Mouse (Mus musculus): ENCODE results near the gene Spag16.
"Not testable (repeated sequence)": the region's sequence is repeated elsewhere in the genome, so short reads cannot be mapped to it uniquely, and the experiment has no call there.

Spag16 gene

GRCm38 (mm10) chr1:69826806-69827703, at the start of gene Spag16:
Gene Spag16, plus strand, starts transcription at chr1:69826970.
- no peak for DNase-seq

- peak; percentile 69 for DNase-seq
Measured at GRCm38 (mm10) chr1:69785129-69785528, 41.6 kb upstream of the Spag16 start.

GRCm38 (mm10) chr1:69786716-69787115, 40.1 kb upstream of the Spag16 start:
- DNase-seq = no peak

GRCm38 (mm10) chr1:69787379-69787778, 39.4 kb upstream of the Spag16 start:
- no peak for DNase-seq

- DNase-seq = peak; percentile 65
Measured at GRCm38 (mm10) chr1:69790337-69791250, 36.2 kb upstream of the Spag16 start.

- no peak for DNase-seq
Measured at GRCm38 (mm10) chr1:69798948-69799565, 27.7 kb upstream of the Spag16 start.

GRCm38 (mm10) chr1:69810161-69810560, 16.6 kb upstream of the Spag16 start:
- no peak for DNase-seq

- DNase-seq = not testable (repeated sequence)
Measured at GRCm38 (mm10) chr1:69825635-69826034, 1.1 kb upstream of the Spag16 start.

GRCm38 (mm10) chr1:69828872-69829479, 2.2 kb downstream of the Spag16 start:
- peak; percentile 12 for DNase-seq

GRCm38 (mm10) chr1:69830586-69830985, 3.8 kb downstream of the Spag16 start:
- DNase-seq = no peak

- DNase-seq = no peak
Measured at GRCm38 (mm10) chr1:69831002-69831401, 4.2 kb downstream of the Spag16 start.

- not testable (repeated sequence) for DNase-seq
Measured at GRCm38 (mm10) chr1:69833476-69833875, 6.7 kb downstream of the Spag16 start.

- no peak for DNase-seq
Measured at GRCm38 (mm10) chr1:69853436-69853835, 26.7 kb downstream of the Spag16 start.

GRCm38 (mm10) chr1:69867776-69868175, 41.0 kb downstream of the Spag16 start:
- no peak for DNase-seq

GRCm38 (mm10) chr1:69956606-69957005, 129.8 kb downstream of the Spag16 start:
- no peak for DNase-seq

- DNase-seq = no peak
Measured at GRCm38 (mm10) chr1:69996874-69997273, 170.1 kb downstream of the Spag16 start.

GRCm38 (mm10) chr1:70012991-70013390, 186.2 kb downstream of the Spag16 start:
- DNase-seq = no peak

- no peak for DNase-seq
Measured at GRCm38 (mm10) chr1:70037384-70037783, 210.6 kb downstream of the Spag16 start.

- no peak for DNase-seq
Measured at GRCm38 (mm10) chr1:70067404-70067803, 240.6 kb downstream of the Spag16 start.

- DNase-seq = no peak
Measured at GRCm38 (mm10) chr1:70073440-70073839, 246.7 kb downstream of the Spag16 start.

GRCm38 (mm10) chr1:70078806-70079205, 252.0 kb downstream of the Spag16 start:
- DNase-seq = no peak

GRCm38 (mm10) chr1:70082208-70082878, 255.6 kb downstream of the Spag16 start:
- no peak for DNase-seq

All from lung, postnatal 36 days (tissue).